Mouse (Mus musculus) forebrain, embryonic 11.5 days (tissue): Measurements from ENCODE around the gene Wrb. TPM values are rescaled to one million over a fixed set of nuclear protein-coding genes. Genes with fewer than 3 reads are reported as not detected.
"Not testable (repeated sequence)": the region's sequence is repeated elsewhere in the genome, so short reads cannot be mapped to it uniquely, and the experiment has no call there.

Experiments
- ATAC-seq: fragments of 200-750 bp; cut with Nextera tagmentation; replicated peaks from 2 replicates; pipeline ENCODE4 v1.8.0; 2017; ENCODE audit warnings: moderate TSS enrichment; ENCODE audit not compliant: low FRiP score
- DNase-seq: peaks from one replicate; pipeline ENCODE4 v3.0.0-alpha.2; 2017; ENCODE audit warnings: low spot score
- H3K27ac ChIP-seq: fragments of 300-500 bp; sonication (generic); 2 replicates; pipeline ENCODE4 v1.5.1; 2014; ENCODE audit warnings: low read depth, low read length
- H3K27me3 ChIP-seq: fragments of 300-500 bp; sonication (generic); 2 replicates; pipeline ENCODE4 v1.6.1; 2014; ENCODE audit warnings: mild to moderate bottlenecking, low read length, mixed read lengths; ENCODE audit not compliant: control insufficient read depth, insufficient read depth
- H3K36me3 ChIP-seq: fragments of 300-500 bp; sonication (generic); 2 replicates; pipeline ENCODE4 v1.6.1; 2014; ENCODE audit warnings: mild to moderate bottlenecking, low read length, moderate library complexity, mixed read lengths; ENCODE audit not compliant: control insufficient read depth, insufficient read depth
- H3K4me1 ChIP-seq: fragments of 300-500 bp; sonication (generic); replicated peaks from 2 replicates; pipeline ENCODE4 v1.6.1; 2014; ENCODE audit warnings: low read length, mixed read lengths; ENCODE audit not compliant: control insufficient read depth, insufficient read depth
- H3K4me2 ChIP-seq: fragments of 300-500 bp; sonication (generic); 2 replicates; pipeline ENCODE4 v1.6.1; 2014; ENCODE audit warnings: low read depth, mild to moderate bottlenecking, low read length, moderate library complexity, mixed read lengths; ENCODE audit not compliant: severe bottlenecking
- H3K4me3 ChIP-seq: fragments of 300-500 bp; sonication (generic); 2 replicates; pipeline ENCODE4 v1.5.1; 2014; ENCODE audit warnings: low read depth, low read length
- H3K9ac ChIP-seq: fragments of 300-500 bp; sonication (generic); 2 replicates; pipeline ENCODE4 v1.6.1; 2014; ENCODE audit warnings: low read length
- H3K9me3 ChIP-seq: fragments of 300-500 bp; sonication (generic); 2 replicates; pipeline ENCODE4 v1.6.1; 2016; ENCODE audit warnings: low read length, mixed read lengths; ENCODE audit not compliant: control insufficient read depth
- WGBS: fragments of 180-500 bp; shearing (Covaris S2); extraction: QIAGEN DNeasy Blood & Tissue Kit; methylation state at CpG from one replicate; pipeline ENCODE4 v1.1.7; 2014; 5-methylcytosine and 5-hydroxymethylcytosine counted together
- polyA plus RNA-seq: library from polyadenylated mRNA; unstranded; fragments of >200 nt; fragmentation: Nextera tagmentation; extraction: Ambion mirVana; gene quantifications from 2 replicates; pipeline ENCODE4 v1.2.1, GENCODE M21; 2014

The Wrb gene
- polyA plus RNA-seq: 122 and 123 TPM in 2 replicates

DNA sequence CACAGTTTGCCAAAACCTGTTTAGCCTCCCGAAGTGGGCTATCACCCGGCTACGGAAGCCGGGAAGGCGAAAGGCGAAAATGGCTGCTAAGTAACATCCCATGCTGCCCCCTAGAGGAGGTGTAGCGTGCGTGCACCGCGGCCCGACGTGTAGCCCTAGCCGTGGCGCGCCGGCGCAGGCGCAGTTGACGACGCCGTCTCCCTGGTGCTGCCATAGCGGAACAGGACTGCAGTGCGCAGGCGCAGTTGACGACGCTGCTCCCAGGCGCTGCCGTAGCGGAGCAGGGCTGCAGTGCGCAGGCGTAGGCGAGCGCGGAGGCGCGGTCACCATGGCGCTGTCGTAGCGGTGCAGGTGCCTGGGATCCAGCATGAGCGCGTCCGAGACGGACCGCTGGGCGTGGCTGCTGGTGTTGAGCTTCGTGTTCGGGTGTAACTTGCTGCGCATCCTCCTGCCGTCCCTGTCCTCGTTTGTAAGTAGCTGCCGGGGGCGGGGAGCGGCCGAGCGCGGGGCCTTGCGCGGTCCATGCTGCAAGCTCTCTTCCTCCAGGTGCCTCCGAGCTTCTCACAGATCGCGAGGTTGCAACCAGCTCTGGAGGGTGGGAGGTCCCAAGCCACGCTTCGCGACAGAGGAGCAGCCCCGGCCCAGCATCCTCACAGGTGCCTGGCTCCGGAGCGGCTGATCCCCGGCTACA, at the start of gene Wrb:
Gene Wrb (plus strand): TSS at position 298 of the 691 bp plus-strand sequence.
- H3K27ac ChIP-seq: peak within 1 kb of the TSS; percentile 37; the same call in 1 of the 2 replicates
- no peaks in the 10 kb centered on the region for H3K36me3 ChIP-seq
- H3K4me2 ChIP-seq: peak within 1 kb of the TSS; percentile 74
- H3K4me3 ChIP-seq: peak within 1 kb of the TSS; percentile 85
- no peaks in the 10 kb centered on the region for H3K27me3 ChIP-seq
- H3K4me1 ChIP-seq: no peaks in the 10 kb centered on the region; the same call in 1 of the 2 replicates
- H3K9ac ChIP-seq: peak within 1 kb of the TSS; percentile 77
- DNase-seq (peak; percentile 100), ATAC-seq (peak; percentile 97)
- H3K9me3 ChIP-seq: no peaks in the 10 kb centered on the region; the same call in 1 of the 2 replicates
- WGBS: under 1% methylated on average over 68 of the region's 68 CpGs

- Histone ChIP-seq H3K4me1 (no peaks in the 10 kb centered on the region), H3K27me3 (no peaks in the 10 kb centered on the region), H3K4me2 (no peak overlapping the region), H3K9ac (no peak overlapping the region), H3K9me3 (no peaks in the 10 kb centered on the region), H3K36me3 (no peaks in the 10 kb centered on the region), H3K27ac (no peak overlapping the region), H3K4me3 (no peak overlapping the region)
- WGBS: 92% methylated on average over 5 of the region's 5 CpGs
- DNase-seq (no peak), ATAC-seq (no peak)
Observed at GRCm38 (mm10) chr16:96095966-96096365, 49.2 kb upstream of the Wrb start.

GRCm38 (mm10) chr16:96097811-96098210, 47.4 kb upstream of the Wrb start:
- not testable (repeated sequence) for H3K27me3 ChIP-seq, H3K27ac ChIP-seq, H3K4me2 ChIP-seq, ATAC-seq, H3K9me3 ChIP-seq, H3K9ac ChIP-seq, DNase-seq, H3K4me3 ChIP-seq, H3K36me3 ChIP-seq, H3K4me1 ChIP-seq

DNA sequence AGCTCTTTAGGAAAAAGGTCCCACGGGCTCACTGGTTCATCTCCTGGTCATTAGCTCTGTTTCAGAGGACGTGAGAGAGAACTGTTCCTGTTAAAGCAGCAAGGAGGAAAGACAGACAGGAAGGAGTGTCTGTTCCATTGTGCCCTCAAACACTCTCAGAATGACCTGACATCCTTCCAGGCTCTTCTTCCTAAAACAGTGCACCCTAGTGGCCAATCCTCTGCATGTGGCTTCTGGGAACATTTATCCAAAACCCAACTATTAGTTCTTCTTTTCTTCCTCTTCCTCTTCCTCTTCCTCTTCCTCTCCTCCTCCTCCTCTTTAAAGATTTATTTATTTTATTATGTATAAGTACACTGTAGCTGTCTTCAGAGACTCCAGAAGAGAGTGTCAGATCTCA, 42.2 kb upstream of the Wrb start:
- no peaks in the 10 kb centered on the region for H3K36me3 ChIP-seq
- no peak overlapping the region for H3K4me2 ChIP-seq
- no peak for DNase-seq
- no peaks in the 10 kb centered on the region for H3K9me3 ChIP-seq
- no peak overlapping the region for H3K27ac ChIP-seq
- H3K4me3 ChIP-seq: no peak overlapping the region
- no peak for ATAC-seq
- H3K4me1 ChIP-seq: no peaks in the 10 kb centered on the region
- 56% methylated on average over 2 of the region's 2 CpGs for WGBS
- no peaks in the 10 kb centered on the region for H3K27me3 ChIP-seq
- H3K9ac ChIP-seq: no peak overlapping the region

DNA sequence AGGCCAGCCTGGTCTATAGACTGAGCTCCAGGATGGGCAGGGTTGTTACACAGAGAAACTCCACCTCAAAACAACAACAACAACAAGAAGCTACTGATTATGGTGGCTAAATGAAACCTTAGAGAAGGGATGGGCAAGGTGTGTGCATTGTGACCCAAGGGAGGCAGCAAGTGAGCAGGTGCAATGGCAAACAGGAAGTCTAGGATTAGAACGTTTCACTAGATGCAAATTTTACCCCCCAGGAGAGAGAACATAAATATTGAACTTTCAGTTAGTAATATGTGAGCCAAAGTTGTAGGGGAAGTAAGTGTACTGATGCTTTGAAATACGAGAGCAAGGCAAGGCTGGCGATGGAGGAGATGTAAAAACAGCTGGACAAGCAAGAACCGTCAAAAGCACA, 35.5 kb upstream of the Wrb start:
- Histone ChIP-seq H3K4me1 (no peaks in the 10 kb centered on the region), H3K27ac (no peak overlapping the region), H3K4me2 (no peak overlapping the region), H3K4me3 (no peak overlapping the region), H3K9me3 (no peaks in the 10 kb centered on the region), H3K9ac (no peak overlapping the region), H3K36me3 (no peaks in the 10 kb centered on the region), H3K27me3 (no peaks in the 10 kb centered on the region)
- no peak for DNase-seq
- no peak for ATAC-seq
- WGBS: 66% methylated on average over 4 of the region's 4 CpGs

GRCm38 (mm10) chr16:96110655-96111345, 34.4 kb upstream of the Wrb start:
- Histone ChIP-seq H3K36me3 (no peaks in the 10 kb centered on the region), H3K9ac (no peak overlapping the region), H3K27me3 (no peaks in the 10 kb centered on the region), H3K4me1 (no peaks in the 10 kb centered on the region), H3K27ac (no peak overlapping the region), H3K9me3 (no peaks in the 10 kb centered on the region), H3K4me2 (no peak overlapping the region), H3K4me3 (no peak overlapping the region)
- ATAC-seq: no peak
- no peak for DNase-seq
- 89% methylated on average over 5 of the region's 5 CpGs for WGBS

DNA sequence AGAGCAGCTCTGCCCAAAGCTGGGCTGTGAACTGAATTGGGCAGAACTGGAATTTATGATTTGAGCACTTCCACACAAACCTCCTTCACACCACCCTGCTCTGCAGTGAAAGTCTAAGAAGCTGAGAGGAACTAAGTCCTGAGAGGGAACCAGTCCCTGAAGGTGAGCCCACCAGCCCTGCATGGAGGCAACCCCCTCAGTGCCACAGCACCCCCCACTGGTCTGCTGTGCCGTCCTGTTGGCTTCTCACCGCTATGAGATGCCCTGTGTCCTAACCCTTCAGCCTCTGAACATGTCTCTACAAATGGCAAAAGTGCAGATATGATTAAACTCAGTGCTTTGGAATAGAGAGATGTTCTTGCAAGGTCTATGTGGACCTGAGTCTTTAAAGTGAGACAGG, 32.4 kb upstream of the Wrb start:
- H3K9ac ChIP-seq: no peak overlapping the region
- H3K4me1 ChIP-seq: no peaks in the 10 kb centered on the region
- no peaks in the 10 kb centered on the region for H3K27me3 ChIP-seq
- no peak overlapping the region for H3K4me2 ChIP-seq
- DNase-seq (no peak), ATAC-seq (no peak)
- no peak overlapping the region for H3K27ac ChIP-seq
- H3K36me3 ChIP-seq: no peaks in the 10 kb centered on the region
- H3K9me3 ChIP-seq: no peaks in the 10 kb centered on the region
- 46% methylated on average over 2 of the region's 2 CpGs for WGBS
- no peak overlapping the region for H3K4me3 ChIP-seq

DNA sequence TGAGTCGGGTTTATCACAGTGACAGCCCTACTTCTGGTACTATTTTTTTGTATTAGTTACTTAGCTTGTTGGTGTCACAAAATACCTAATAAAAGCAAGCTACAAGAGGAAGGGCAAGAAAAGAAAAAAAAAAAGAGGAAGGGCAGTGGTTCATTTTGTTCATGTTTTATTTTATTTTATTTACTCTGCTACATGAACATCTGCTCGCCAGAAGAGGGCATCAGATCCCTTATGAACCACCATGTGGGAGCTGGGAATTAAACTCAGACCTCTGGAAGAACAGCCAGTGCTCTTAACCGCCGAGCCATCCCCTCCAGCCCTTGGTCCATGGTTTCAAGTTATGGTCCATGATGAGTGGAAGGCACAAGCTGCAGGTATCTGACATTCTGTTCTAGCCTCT, 30.5 kb upstream of the Wrb start:
- WGBS: 50% methylated on average over 4 of the region's 4 CpGs
- Histone ChIP-seq H3K27ac (no peak overlapping the region), H3K9me3 (no peaks in the 10 kb centered on the region), H3K27me3 (no peaks in the 10 kb centered on the region), H3K4me2 (no peak overlapping the region), H3K36me3 (no peaks in the 10 kb centered on the region; the same call in 1 of the 2 replicates), H3K9ac (no peak overlapping the region), H3K4me1 (no peaks in the 10 kb centered on the region), H3K4me3 (no peak overlapping the region)
- DNase-seq (no peak), ATAC-seq (no peak)
